Mouse (Mus musculus) kidney, postnatal 10 days (tissue): ENCODE measurements around the gene Dclk3.

Experiments used
- DNase-seq: peaks from one replicate; pipeline ENCODE4 v3.0.0; 2021; ENCODE audit warnings: mixed read lengths

Dclk3 gene

GRCm38 (mm10) chr9:111438904-111439835 is at the start of gene Dclk3:
Dclk3 (plus strand) TSS chr9:111439081.
- DNase-seq: peak; percentile 76

- DNase-seq: no peak
Measured at GRCm38 (mm10) chr9:111390016-111390415, 48.9 kb upstream of the Dclk3 start.

- no peak for DNase-seq
Measured at GRCm38 (mm10) chr9:111391036-111391435, 47.8 kb upstream of the Dclk3 start.

GRCm38 (mm10) chr9:111391926-111392442 is 46.9 kb upstream of the Dclk3 start:
- no peak for DNase-seq

- no peak for DNase-seq
Measured at GRCm38 (mm10) chr9:111395265-111395664, 43.6 kb upstream of the Dclk3 start.

GRCm38 (mm10) chr9:111398059-111398458 is 40.8 kb upstream of the Dclk3 start:
- no peak for DNase-seq

- no peak for DNase-seq
Measured at GRCm38 (mm10) chr9:111400089-111400488, 38.8 kb upstream of the Dclk3 start.

- DNase-seq: no peak
Measured at GRCm38 (mm10) chr9:111403159-111403558, 35.7 kb upstream of the Dclk3 start.

GRCm38 (mm10) chr9:111404346-111405079 is 34.4 kb upstream of the Dclk3 start:
- DNase-seq: no peak

GRCm38 (mm10) chr9:111405080-111405428 is 33.8 kb upstream of the Dclk3 start:
- DNase-seq: no peak

- DNase-seq: peak; percentile 24
Measured at GRCm38 (mm10) chr9:111408012-111408411, 30.9 kb upstream of the Dclk3 start.

- DNase-seq: no peak
Measured at GRCm38 (mm10) chr9:111408427-111408826, 30.5 kb upstream of the Dclk3 start.

- no peak for DNase-seq
Measured at GRCm38 (mm10) chr9:111412471-111413160, 26.3 kb upstream of the Dclk3 start.

- no peak for DNase-seq
Measured at GRCm38 (mm10) chr9:111421862-111422261, 17.0 kb upstream of the Dclk3 start.

- DNase-seq: no peak
Measured at GRCm38 (mm10) chr9:111422567-111422966, 16.3 kb upstream of the Dclk3 start.

- no peak for DNase-seq
Measured at GRCm38 (mm10) chr9:111425113-111425512, 13.8 kb upstream of the Dclk3 start.

- no peak for DNase-seq
Measured at GRCm38 (mm10) chr9:111425952-111426351, 12.9 kb upstream of the Dclk3 start.

GRCm38 (mm10) chr9:111427891-111428555 is 10.9 kb upstream of the Dclk3 start:
- DNase-seq: peak; percentile 41

GRCm38 (mm10) chr9:111428698-111429362 is 10.1 kb upstream of the Dclk3 start:
- DNase-seq: no peak

- no peak for DNase-seq
Measured at GRCm38 (mm10) chr9:111429363-111429750, 9.5 kb upstream of the Dclk3 start.

- DNase-seq: no peak
Measured at GRCm38 (mm10) chr9:111435429-111435828, 3.5 kb upstream of the Dclk3 start.

GRCm38 (mm10) chr9:111439836-111440201 is 938 bp downstream of the Dclk3 start:
- DNase-seq: no peak
